Mouse (Mus musculus): ENCODE results near the gene Tmem221.

DNA sequence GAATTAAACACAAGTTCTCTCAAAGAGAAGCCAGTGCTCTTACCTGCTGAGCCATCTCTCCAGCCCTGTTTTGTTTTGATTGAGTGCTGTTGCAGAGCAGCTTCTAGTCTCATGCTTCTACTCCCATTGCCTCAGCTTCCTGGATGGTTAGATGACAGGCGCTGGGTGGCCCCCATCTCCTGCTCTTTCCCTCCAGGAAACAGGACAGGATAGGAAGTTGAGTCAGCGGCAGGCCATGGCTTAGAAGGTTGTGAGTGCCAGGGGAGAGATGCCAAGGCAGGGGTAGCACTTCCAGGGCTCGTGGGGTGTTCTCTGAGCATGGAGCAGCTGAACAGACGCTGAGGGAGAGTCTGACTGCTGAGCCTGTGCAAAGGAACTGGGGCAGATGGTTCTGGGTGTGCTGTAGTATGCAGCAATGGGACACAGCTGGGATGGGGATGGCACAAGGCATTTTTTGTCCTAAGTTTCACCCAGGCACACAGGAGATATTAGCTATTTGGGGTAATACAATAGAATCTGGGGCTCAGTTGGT is 19.3 kb upstream of the Tmem221 start:
- TF ChIP-seq CTCF (IDR thresholded peaks at IDR 0.05; ENCODE audit: low read depth, low read length) (no peak), GATA1 (IDR thresholded peaks at IDR 0.05; ENCODE audit: borderline replicate concordance, low read length) (no peak), GATA2 (IDR thresholded peaks at IDR 0.05; ENCODE audit: borderline replicate concordance, low read depth, low read length) (no peak), POLR2AphosphoS5 (IDR thresholded peaks at IDR 0.05; ENCODE audit: insufficient replicate concordance, low read depth, low read length) (no peak)

All from G1E (cell line).